Mouse (Mus musculus) bone marrow, adult 2 months (tissue): ENCODE data around the gene Efcab12.

Source experiments
- CTCF ChIP-seq: fragments of 200-500 bp; IDR thresholded peaks from 2 replicates; pipeline ENCODE4 v1.5.1; 2011; ENCODE audit warnings: low read length, control low read depth; ENCODE audit not compliant: control insufficient read depth, insufficient read depth
- POLR2A ChIP-seq: fragments of 200-500 bp; IDR thresholded peaks from 2 replicates; pipeline ENCODE4 v1.6.1; 2011; ENCODE audit warnings: low read depth, mild to moderate bottlenecking, control low read depth, low read length, borderline replicate concordance; ENCODE audit not compliant: control insufficient read depth

DNA sequence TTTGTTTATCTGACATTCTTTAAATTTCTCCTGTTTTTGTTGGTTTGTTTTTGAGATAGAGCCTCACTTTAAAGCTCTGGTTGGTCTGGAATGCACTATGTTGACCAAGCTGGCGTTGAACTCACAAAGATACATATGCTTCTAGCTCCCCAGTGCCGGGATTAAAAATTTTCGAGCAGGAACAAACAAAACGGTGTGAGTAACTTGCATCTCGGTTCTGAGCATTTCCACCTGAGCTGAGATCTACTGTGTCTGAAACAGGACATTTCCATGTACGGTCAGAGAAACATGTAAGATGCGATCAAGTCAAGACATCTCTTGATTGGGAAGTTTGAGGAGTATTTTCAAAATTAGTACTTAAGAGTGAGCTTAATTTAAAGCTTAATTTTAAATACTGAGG lies 15.8 kb upstream of the Efcab12 start:
- TF ChIP-seq CTCF (no peak), POLR2A (no peak)
